Mouse (Mus musculus) central nervous system, embryonic 14 days (tissue): Measurements from ENCODE around the gene Pak7. TPM values are rescaled to one million over a fixed set of nuclear protein-coding genes. Genes with fewer than 3 reads are reported as not detected.

Source experiments
- polyA plus RNA-seq: library from polyadenylated mRNA; depleted of rRNA; stranded (reverse); fragments of >200 nt; gene quantifications from 2 replicates; pipeline ENCODE4 v1.2.3, GENCODE M21; 2012; rRNA removed

Pak7 gene
- 17.1 and 18.6 TPM in 2 replicates for polyA plus RNA-seq

DNA sequence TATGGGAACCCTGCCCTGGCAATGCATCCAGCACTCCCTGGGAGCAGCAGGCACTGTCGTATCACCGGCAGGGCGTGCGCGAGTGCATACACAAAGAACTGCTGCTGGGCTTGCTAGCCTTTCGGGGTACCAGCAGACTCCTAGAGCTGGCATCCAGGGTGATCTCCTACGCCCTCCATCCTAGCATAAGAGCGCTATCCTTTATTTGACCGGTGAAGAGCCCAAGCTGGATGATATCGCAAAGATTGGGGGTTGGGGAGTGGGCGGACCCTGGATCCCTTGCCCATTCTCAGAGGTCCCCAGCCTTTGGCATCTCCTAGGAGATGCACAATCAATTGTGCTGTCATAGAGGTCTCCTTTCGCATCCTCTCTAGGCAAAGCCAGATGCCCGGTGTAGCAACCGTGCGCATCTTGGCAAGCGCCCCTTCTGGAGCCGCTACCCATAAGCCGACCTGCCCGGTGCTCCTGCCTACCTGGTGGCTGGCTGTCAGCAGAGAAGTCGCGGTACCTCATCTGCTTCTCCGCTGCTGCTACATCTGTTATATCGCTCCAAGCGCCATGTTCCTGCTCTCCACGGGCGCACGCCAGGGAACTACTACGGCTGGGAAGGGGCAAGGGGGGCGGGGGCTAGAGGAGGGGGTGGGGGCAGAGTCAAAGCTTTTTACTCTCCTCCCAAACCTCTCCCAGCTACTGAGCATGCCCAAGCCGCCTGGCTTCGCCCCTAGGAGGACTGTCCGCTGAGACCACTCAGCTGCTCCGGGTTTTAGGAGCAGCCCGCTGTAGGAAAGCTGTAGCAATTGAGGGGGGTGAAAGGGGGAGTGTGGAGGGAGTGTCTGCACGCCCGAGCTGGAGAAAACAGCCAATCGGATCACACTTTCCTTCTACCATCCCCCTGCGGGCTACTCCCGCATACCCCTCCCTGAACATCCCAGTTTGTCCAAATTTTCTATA lies at the start of gene Pak7:
Gene Pak7 (minus strand): TSS at position 787 of the 951 bp plus-strand sequence.

DNA sequence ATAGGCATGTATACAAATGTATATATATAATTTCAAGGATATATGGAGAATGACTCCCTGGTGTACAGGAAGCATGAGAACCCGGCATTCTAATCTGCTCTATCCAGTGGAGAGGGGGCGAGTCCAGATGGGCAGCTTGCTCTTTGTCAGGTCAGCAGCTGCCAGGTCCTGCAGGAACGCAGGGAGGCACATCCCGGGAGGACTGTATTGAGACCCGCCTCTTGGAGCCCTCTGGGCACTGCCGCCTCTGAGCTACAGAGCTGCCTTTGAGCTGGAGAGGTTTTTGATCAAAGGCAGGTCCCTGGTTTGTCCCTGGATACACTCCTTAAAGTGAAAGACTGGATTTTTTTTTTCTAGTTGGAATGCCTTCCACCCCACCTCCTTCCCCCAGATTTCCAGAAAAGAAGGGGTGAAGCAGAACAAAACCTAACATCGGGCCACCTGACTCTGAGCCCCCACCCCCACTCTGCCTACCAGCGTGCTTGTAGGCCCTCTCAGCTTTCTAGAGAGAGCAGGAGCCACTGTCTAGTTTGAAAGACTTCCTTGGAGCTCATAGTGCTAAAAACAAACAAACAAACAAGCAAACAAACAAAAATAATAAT lies 336.0 kb downstream of the Pak7 start, which contains the start of gene Lamp5:
Gene Lamp5 (plus strand): TSS at position 552 of the 602 bp plus-strand sequence.

Other genes with a start within 250 kb of the Pak7 start
- 0.37 and 0.39 TPM in 2 replicates for gene Ankef1, start 113.9 kb upstream of the Pak7 start, polyA plus RNA-seq